Mouse (Mus musculus): ENCODE measurements around the gene Islr. TPM values are rescaled to one million over a fixed set of nuclear protein-coding genes. Genes with fewer than 3 reads are reported as not detected.

Islr gene
- polyA plus RNA-seq, 1 experiment from 2014 or later = 60.4 TPM

GRCm38 (mm10) chr9:58169426-58169825 lies 34.7 kb downstream of the Islr start:
- no peaks in the 10 kb centered on the region for H3K9me3 ChIP-seq (replicated peaks; ENCODE audit: low read length)
- H3K36me3 ChIP-seq (ENCODE audit: insufficient read depth, low read length) = no peaks in the 10 kb centered on the region
- no peak overlapping the region for H3K4me2 ChIP-seq (ENCODE audit: low read length)
- WGBS = 87% methylated on average over 6 of the region's 6 CpGs
- H3K27ac ChIP-seq = no peak overlapping the region
- ATAC-seq (replicated peaks; ENCODE audit: low FRiP score, low read depth) (no peak), DNase-seq (ENCODE audit: low spot score) (no peak)
- no peaks in the 10 kb centered on the region; the same call in 1 of the 2 replicates for H3K4me1 ChIP-seq (replicated peaks; ENCODE audit: insufficient read depth, low read length)
- H3K4me3 ChIP-seq (replicated peaks; ENCODE audit: low read depth, low read length) = no peak overlapping the region
- no peaks in the 10 kb centered on the region for H3K27me3 ChIP-seq (ENCODE audit: insufficient read depth, low read length)
- H3K9ac ChIP-seq (ENCODE audit: low read depth, low read length) = no peak overlapping the region
- TF ChIP-seq CTCF (IDR thresholded peaks at IDR 0.05; ENCODE audit: low read depth) = no peak

GRCm38 (mm10) chr9:58168880-58169279 lies 35.2 kb downstream of the Islr start:
- H3K36me3 ChIP-seq (ENCODE audit: insufficient read depth, low read length) = no peaks in the 10 kb centered on the region
- no peaks in the 10 kb centered on the region for H3K4me1 ChIP-seq (replicated peaks; ENCODE audit: insufficient read depth, low read length)
- H3K4me3 ChIP-seq (replicated peaks; ENCODE audit: low read depth, low read length) = no peak overlapping the region
- no peak overlapping the region for H3K27ac ChIP-seq
- no peak overlapping the region for H3K9ac ChIP-seq (ENCODE audit: low read depth, low read length)
- no peaks in the 10 kb centered on the region for H3K9me3 ChIP-seq (replicated peaks; ENCODE audit: low read length)
- 76% methylated on average over 3 of the region's 3 CpGs for WGBS
- H3K27me3 ChIP-seq (ENCODE audit: insufficient read depth, low read length) = no peaks in the 10 kb centered on the region
- ATAC-seq (replicated peaks; ENCODE audit: low FRiP score, low read depth) (no peak), DNase-seq (ENCODE audit: low spot score) (no peak)
- H3K4me2 ChIP-seq (ENCODE audit: low read length) = no peak overlapping the region
- TF ChIP-seq CTCF (IDR thresholded peaks at IDR 0.05; ENCODE audit: low read depth) = no peak

GRCm38 (mm10) chr9:58165779-58166178 lies 38.3 kb downstream of the Islr start:
- no peak overlapping the region for H3K27ac ChIP-seq
- no peak overlapping the region for H3K4me2 ChIP-seq (ENCODE audit: low read length)
- ATAC-seq (replicated peaks; ENCODE audit: low FRiP score, low read depth) = no peak
- TF ChIP-seq CTCF (IDR thresholded peaks at IDR 0.05; ENCODE audit: low read depth) = no peak
- H3K36me3 ChIP-seq (ENCODE audit: insufficient read depth, low read length) = no peaks in the 10 kb centered on the region
- WGBS = 80% methylated on average over 1 of the region's 1 CpGs
- no peak overlapping the region for H3K9ac ChIP-seq (ENCODE audit: low read depth, low read length)
- no peak for DNase-seq (ENCODE audit: low spot score)
- no peaks in the 10 kb centered on the region for H3K27me3 ChIP-seq (ENCODE audit: insufficient read depth, low read length)
- H3K9me3 ChIP-seq (replicated peaks; ENCODE audit: low read length) = no peaks in the 10 kb centered on the region
- no peaks in the 10 kb centered on the region for H3K4me1 ChIP-seq (replicated peaks; ENCODE audit: insufficient read depth, low read length)
- H3K4me3 ChIP-seq (replicated peaks; ENCODE audit: low read depth, low read length) = no peak overlapping the region

GRCm38 (mm10) chr9:58163146-58163545 lies 41.0 kb downstream of the Islr start:
- WGBS = 58% methylated on average over 5 of the region's 5 CpGs
- no peaks in the 10 kb centered on the region for H3K36me3 ChIP-seq (ENCODE audit: insufficient read depth, low read length)
- TF ChIP-seq CTCF (IDR thresholded peaks at IDR 0.05; ENCODE audit: low read depth) = no peak
- DNase-seq (ENCODE audit: low spot score) = no peak
- H3K4me2 ChIP-seq (ENCODE audit: low read length) = no peak overlapping the region
- no peak overlapping the region for H3K4me3 ChIP-seq (replicated peaks; ENCODE audit: low read depth, low read length)
- no peaks in the 10 kb centered on the region for H3K27me3 ChIP-seq (ENCODE audit: insufficient read depth, low read length)
- H3K27ac ChIP-seq = no peak overlapping the region
- H3K4me1 ChIP-seq (replicated peaks; ENCODE audit: insufficient read depth, low read length) = no peaks in the 10 kb centered on the region
- ATAC-seq (replicated peaks; ENCODE audit: low FRiP score, low read depth) = no peak
- H3K9me3 ChIP-seq (replicated peaks; ENCODE audit: low read length) = no peaks in the 10 kb centered on the region
- no peak overlapping the region for H3K9ac ChIP-seq (ENCODE audit: low read depth, low read length)

- Histone ChIP-seq H3K4me1 (replicated peaks; ENCODE audit: insufficient read depth, low read length) (no peaks in the 10 kb centered on the region), H3K27me3 (ENCODE audit: insufficient read depth, low read length) (no peaks in the 10 kb centered on the region), H3K9me3 (replicated peaks; ENCODE audit: low read length) (no peaks in the 10 kb centered on the region), H3K36me3 (ENCODE audit: insufficient read depth, low read length) (no peaks in the 10 kb centered on the region), H3K9ac (ENCODE audit: low read depth, low read length) (no peak overlapping the region), H3K27ac (no peak overlapping the region), H3K4me2 (ENCODE audit: low read length) (no peak overlapping the region), H3K4me3 (replicated peaks; ENCODE audit: low read depth, low read length) (no peak overlapping the region)
- WGBS = 88% methylated on average over 3 of the region's 3 CpGs
- no peak for DNase-seq (ENCODE audit: low spot score)
- no peak for TF ChIP-seq CTCF (IDR thresholded peaks at IDR 0.05; ENCODE audit: low read depth)
- no peak for ATAC-seq (replicated peaks; ENCODE audit: low FRiP score, low read depth)
These were observed 41.9 kb downstream of the Islr start for GRCm38 (mm10) chr9:58162173-58162572.

GRCm38 (mm10) chr9:58160315-58160714 lies 43.8 kb downstream of the Islr start:
- H3K4me1 ChIP-seq (replicated peaks; ENCODE audit: insufficient read depth, low read length) = 0 out of 2 replicates have a peak, but pooled peaks cover 4% of the 10 kb centered on the region
- DNase-seq (ENCODE audit: low spot score) (no peak), ATAC-seq (replicated peaks; ENCODE audit: low FRiP score, low read depth) (no peak)
- 0 out of 2 replicates have a peak overlapping the region, but pooled peaks have one; percentile 87 for H3K27ac ChIP-seq
- WGBS = 77% methylated on average over 5 of the region's 5 CpGs
- no peak for TF ChIP-seq CTCF (IDR thresholded peaks at IDR 0.05; ENCODE audit: low read depth)
- H3K9me3 ChIP-seq (replicated peaks; ENCODE audit: low read length) = no peaks in the 10 kb centered on the region
- no peak overlapping the region for H3K9ac ChIP-seq (ENCODE audit: low read depth, low read length)
- no peaks in the 10 kb centered on the region for H3K27me3 ChIP-seq (ENCODE audit: insufficient read depth, low read length)
- H3K36me3 ChIP-seq (ENCODE audit: insufficient read depth, low read length) = no peaks in the 10 kb centered on the region
- no peak overlapping the region for H3K4me2 ChIP-seq (ENCODE audit: low read length)
- no peak overlapping the region for H3K4me3 ChIP-seq (replicated peaks; ENCODE audit: low read depth, low read length)

- no peaks in the 10 kb centered on the region for H3K27me3 ChIP-seq (ENCODE audit: insufficient read depth, low read length)
- 0 out of 2 replicates have a peak, but pooled peaks cover 4% of the 10 kb centered on the region for H3K4me1 ChIP-seq (replicated peaks; ENCODE audit: insufficient read depth, low read length)
- 33% methylated on average over 4 of the region's 4 CpGs for WGBS
- no peak overlapping the region for H3K9ac ChIP-seq (ENCODE audit: low read depth, low read length)
- no peak for DNase-seq (ENCODE audit: low spot score)
- H3K4me3 ChIP-seq (replicated peaks; ENCODE audit: low read depth, low read length) = no peak overlapping the region
- no peaks in the 10 kb centered on the region for H3K9me3 ChIP-seq (replicated peaks; ENCODE audit: low read length)
- ATAC-seq (replicated peaks; ENCODE audit: low FRiP score, low read depth) = no peak
- peak overlapping the region; percentile 87; the same call in 1 of the 2 replicates for H3K27ac ChIP-seq
- TF ChIP-seq CTCF (IDR thresholded peaks at IDR 0.05; ENCODE audit: low read depth) = no peak
- H3K36me3 ChIP-seq (ENCODE audit: insufficient read depth, low read length) = no peaks in the 10 kb centered on the region
- no peak overlapping the region for H3K4me2 ChIP-seq (ENCODE audit: low read length)
These were observed 44.3 kb downstream of the Islr start for GRCm38 (mm10) chr9:58159855-58160254.

Data from kidney, postnatal 0 days (tissue).